Mouse (Mus musculus): ENCODE results near the gene Rrp1. TPM values are rescaled to one million over a fixed set of nuclear protein-coding genes. Genes with fewer than 3 reads are reported as not detected.

Rrp1 gene
- polyA plus RNA-seq, 1 experiment: 132 TPM

GRCm38 (mm10) chr10:78388216-78388980 is 24.4 kb downstream of the Rrp1 start:
- no peaks in the 10 kb centered on the region for H3K4me1 ChIP-seq (ENCODE audit: control insufficient read depth, insufficient read depth, low read length)
- 70% methylated on average over 20 of the region's 20 CpGs for WGBS
- TF ChIP-seq POLR2A (IDR thresholded peaks at IDR 0.05; ENCODE audit: borderline replicate concordance, control insufficient read depth, low read depth, low read length) (no peak), CTCF (IDR thresholded peaks at IDR 0.05; ENCODE audit: control insufficient read depth, insufficient read depth, low read length) (no peak)
- no peak overlapping the region for H3K27ac ChIP-seq (ENCODE audit: control insufficient read depth, insufficient read depth, low read depth, low read length, poor library complexity)
- no peak overlapping the region for H3K4me3 ChIP-seq (replicated peaks; ENCODE audit: control insufficient read depth, low read depth, low read length)

GRCm38 (mm10) chr10:78385520-78385919 is 27.3 kb downstream of the Rrp1 start:
- no peak for TF ChIP-seq POLR2A (IDR thresholded peaks at IDR 0.05; ENCODE audit: borderline replicate concordance, control insufficient read depth, low read depth, low read length)
- Histone ChIP-seq H3K27ac (ENCODE audit: control insufficient read depth, insufficient read depth, low read depth, low read length, poor library complexity) (no peak overlapping the region), H3K4me1 (ENCODE audit: control insufficient read depth, insufficient read depth, low read length) (no peaks in the 10 kb centered on the region), H3K4me3 (replicated peaks; ENCODE audit: control insufficient read depth, low read depth, low read length) (no peak overlapping the region)
- 58% methylated on average over 5 of the region's 5 CpGs for WGBS

GRCm38 (mm10) chr10:78383567-78383966 is 29.3 kb downstream of the Rrp1 start:
- TF ChIP-seq POLR2A (IDR thresholded peaks at IDR 0.05; ENCODE audit: borderline replicate concordance, control insufficient read depth, low read depth, low read length) (no peak), CTCF (IDR thresholded peaks at IDR 0.05; ENCODE audit: control insufficient read depth, insufficient read depth, low read length) (no peak)
- H3K4me3 ChIP-seq (replicated peaks; ENCODE audit: control insufficient read depth, low read depth, low read length): no peak overlapping the region
- WGBS: 80% methylated on average over 3 of the region's 3 CpGs
- H3K27ac ChIP-seq (ENCODE audit: control insufficient read depth, insufficient read depth, low read depth, low read length, poor library complexity): no peak overlapping the region
- H3K4me1 ChIP-seq (ENCODE audit: control insufficient read depth, insufficient read depth, low read length): no peaks in the 10 kb centered on the region

- H3K27ac ChIP-seq (ENCODE audit: control insufficient read depth, insufficient read depth, low read depth, low read length, poor library complexity): no peak overlapping the region
Measured at GRCm38 (mm10) chr10:78378516-78378915, 34.3 kb downstream of the Rrp1 start.

GRCm38 (mm10) chr10:78372681-78373668 is 39.9 kb downstream of the Rrp1 start:
- 7% methylated on average over 27 of the region's 27 CpGs for WGBS

More at GRCm38 (mm10) chr10:78378516-78378915, 34.3 kb downstream of the Rrp1 start:
- 93% methylated on average over 7 of the region's 7 CpGs for WGBS
- Histone ChIP-seq H3K4me3 (replicated peaks; ENCODE audit: control insufficient read depth, low read depth, low read length) (no peak overlapping the region), H3K4me1 (ENCODE audit: control insufficient read depth, insufficient read depth, low read length) (no peaks in the 10 kb centered on the region)
- TF ChIP-seq POLR2A (IDR thresholded peaks at IDR 0.05; ENCODE audit: borderline replicate concordance, control insufficient read depth, low read depth, low read length) (no peak), CTCF (IDR thresholded peaks at IDR 0.05; ENCODE audit: control insufficient read depth, insufficient read depth, low read length) (no peak)

GRCm38 (mm10) chr10:78371746-78372145 is 41.1 kb downstream of the Rrp1 start:
- TF ChIP-seq POLR2A (IDR thresholded peaks at IDR 0.05; ENCODE audit: borderline replicate concordance, control insufficient read depth, low read depth, low read length) (no peak), CTCF (IDR thresholded peaks at IDR 0.05; ENCODE audit: control insufficient read depth, insufficient read depth, low read length) (no peak)
- 61% methylated on average over 6 of the region's 6 CpGs for WGBS
- Histone ChIP-seq H3K27ac (ENCODE audit: control insufficient read depth, insufficient read depth, low read depth, low read length, poor library complexity) (no peak overlapping the region), H3K4me1 (ENCODE audit: control insufficient read depth, insufficient read depth, low read length) (peaks cover 4% of the 10 kb centered on the region), H3K4me3 (replicated peaks; ENCODE audit: control insufficient read depth, low read depth, low read length) (no peak overlapping the region)

More at GRCm38 (mm10) chr10:78372681-78373668, 39.9 kb downstream of the Rrp1 start:
- peak overlapping the region; percentile 1; the same call in 1 of the 2 replicates for H3K27ac ChIP-seq (ENCODE audit: control insufficient read depth, insufficient read depth, low read depth, low read length, poor library complexity)
- H3K4me1 ChIP-seq (ENCODE audit: control insufficient read depth, insufficient read depth, low read length): peaks cover 4% of the 10 kb centered on the region
- TF ChIP-seq CTCF (IDR thresholded peaks at IDR 0.05; ENCODE audit: control insufficient read depth, insufficient read depth, low read length) (no peak), POLR2A (IDR thresholded peaks at IDR 0.05; ENCODE audit: borderline replicate concordance, control insufficient read depth, low read depth, low read length) (no peak)
- peak overlapping the region; percentile 23 for H3K4me3 ChIP-seq (replicated peaks; ENCODE audit: control insufficient read depth, low read depth, low read length)

- H3K4me1 ChIP-seq (ENCODE audit: control insufficient read depth, insufficient read depth, low read length): peaks cover 6% of the 10 kb centered on the region
- H3K27ac ChIP-seq (ENCODE audit: control insufficient read depth, insufficient read depth, low read depth, low read length, poor library complexity): peak overlapping the region; percentile 16; the same call in 1 of the 2 replicates
- H3K4me3 ChIP-seq (replicated peaks; ENCODE audit: control insufficient read depth, low read depth, low read length): no peak overlapping the region
- WGBS: 61% methylated on average over 4 of the region's 4 CpGs
- TF ChIP-seq CTCF (IDR thresholded peaks at IDR 0.05; ENCODE audit: control insufficient read depth, insufficient read depth, low read length): no peak
- TF ChIP-seq POLR2A (IDR thresholded peaks at IDR 0.05; ENCODE audit: borderline replicate concordance, control insufficient read depth, low read depth, low read length): no peak
Measured at GRCm38 (mm10) chr10:78367586-78367985, 45.3 kb downstream of the Rrp1 start.

GRCm38 (mm10) chr10:78366851-78367312 is 46.0 kb downstream of the Rrp1 start:
- Histone ChIP-seq H3K27ac (ENCODE audit: control insufficient read depth, insufficient read depth, low read depth, low read length, poor library complexity) (peak overlapping the region; percentile 67), H3K4me1 (ENCODE audit: control insufficient read depth, insufficient read depth, low read length) (peaks cover 4% of the 10 kb centered on the region), H3K4me3 (replicated peaks; ENCODE audit: control insufficient read depth, low read depth, low read length) (no peak overlapping the region)
- 4% methylated on average over 9 of the region's 9 CpGs for WGBS
- TF ChIP-seq CTCF (IDR thresholded peaks at IDR 0.05; ENCODE audit: control insufficient read depth, insufficient read depth, low read length): no peak
- TF ChIP-seq POLR2A (IDR thresholded peaks at IDR 0.05; ENCODE audit: borderline replicate concordance, control insufficient read depth, low read depth, low read length): no peak

Data from bone marrow, adult 2 months (tissue).